Mouse (Mus musculus): ENCODE measurements around the gene Tdrd5.
A peak's percentile ranks its signal among the peaks of the same experiment; 100 is the strongest.
"Not testable (repeated sequence)": the region's sequence is repeated elsewhere in the genome, so short reads cannot be mapped to it uniquely, and the experiment has no call there.

The Tdrd5 gene

GRCm38 (mm10) chr1:156254866-156255265 is 48.6 kb downstream of the Tdrd5 start:
- no peak for DNase-seq (ENCODE audit: low spot score)

DNA sequence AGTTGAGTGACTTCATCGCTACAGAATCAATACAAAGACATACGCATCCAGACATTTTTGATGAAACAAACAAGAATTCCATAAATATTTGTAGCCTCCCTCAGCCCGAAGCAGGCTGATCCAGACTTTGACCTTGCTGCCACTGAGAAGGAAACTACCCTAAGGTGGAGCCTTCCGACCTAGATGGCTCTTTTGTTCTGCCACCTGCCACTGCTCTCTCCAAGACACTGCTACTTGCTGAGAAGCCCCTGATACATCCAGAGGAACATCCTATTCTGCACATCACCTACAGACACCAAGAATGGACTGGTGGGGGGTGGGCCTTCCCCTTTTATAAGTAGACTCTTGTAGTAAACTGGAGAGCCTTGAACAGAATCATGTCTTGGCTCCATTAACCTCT is 52.4 kb downstream of the Tdrd5 start:
- DNase-seq (ENCODE audit: low spot score) = not testable (repeated sequence)

DNA sequence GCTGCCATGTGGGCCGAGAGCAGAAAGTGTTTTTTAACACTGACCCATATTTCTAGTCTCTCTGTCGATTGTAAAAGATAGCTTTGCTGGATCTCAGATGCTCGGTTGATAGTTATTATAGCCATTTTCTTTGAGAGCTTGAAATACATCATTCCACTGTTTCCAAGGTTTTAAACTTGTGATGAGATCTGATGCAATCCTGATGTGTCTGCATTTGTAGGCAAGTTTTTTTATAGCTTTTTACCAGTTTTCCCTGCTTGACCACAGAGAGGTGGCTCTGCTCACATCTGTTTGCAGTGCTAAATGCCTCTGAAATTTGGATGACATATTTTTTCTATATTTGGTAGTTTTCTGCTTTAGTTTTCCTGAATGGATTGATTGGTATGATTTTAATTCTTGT is 55.6 kb downstream of the Tdrd5 start:
- no peak for DNase-seq (ENCODE audit: low spot score)

DNA sequence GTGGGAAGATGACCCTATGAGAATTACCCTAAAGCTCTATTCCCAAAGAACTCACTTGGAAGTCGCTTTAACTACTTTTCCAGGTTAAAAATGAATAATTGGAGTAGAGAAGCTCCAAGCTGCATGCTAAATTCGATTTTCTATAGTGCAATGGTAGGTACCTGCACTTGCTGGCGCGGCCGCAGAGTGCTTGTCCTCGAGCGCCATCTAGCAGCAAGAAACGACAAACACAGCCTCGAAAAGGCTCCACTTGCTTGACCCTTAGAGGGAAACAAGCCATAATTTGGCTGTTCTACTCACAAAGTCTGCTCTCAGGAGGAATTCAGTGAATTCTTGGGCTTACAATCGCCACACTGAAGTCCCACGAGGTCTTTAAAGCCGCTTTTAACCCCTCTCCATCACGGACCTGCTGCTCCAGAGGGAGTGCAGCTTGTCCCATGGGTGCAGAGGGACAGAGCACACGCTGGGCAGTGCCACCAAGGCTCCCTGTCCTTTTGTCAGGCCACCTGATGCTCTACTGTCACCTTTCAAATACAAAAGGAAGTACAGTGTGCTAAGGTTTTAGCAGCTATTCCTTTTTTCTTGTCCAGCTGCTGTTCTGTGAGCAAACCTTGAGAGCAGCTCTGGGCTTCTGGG is 61.6 kb downstream of the Tdrd5 start:
- DNase-seq (ENCODE audit: low spot score) = peak; percentile 44

DNA sequence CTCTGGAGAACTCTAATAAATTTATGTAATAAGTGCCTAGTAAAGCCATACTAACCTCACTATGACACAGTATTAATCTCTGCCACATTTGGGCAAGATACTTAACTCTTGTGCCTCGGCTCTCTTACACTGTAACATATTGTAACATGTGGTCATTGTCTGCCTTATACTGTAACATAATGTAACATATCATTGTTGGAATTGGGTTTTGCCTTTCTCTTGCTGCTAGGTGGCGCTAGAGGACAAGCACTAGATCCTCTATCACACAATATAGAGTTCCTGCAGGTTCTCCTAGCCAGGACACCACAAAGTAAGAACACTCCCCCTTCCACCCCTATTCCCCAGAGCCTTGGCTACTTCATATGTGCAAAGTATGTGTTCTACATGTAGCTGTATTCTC is 62.4 kb downstream of the Tdrd5 start:
- no peak for DNase-seq (ENCODE audit: low spot score)

DNA sequence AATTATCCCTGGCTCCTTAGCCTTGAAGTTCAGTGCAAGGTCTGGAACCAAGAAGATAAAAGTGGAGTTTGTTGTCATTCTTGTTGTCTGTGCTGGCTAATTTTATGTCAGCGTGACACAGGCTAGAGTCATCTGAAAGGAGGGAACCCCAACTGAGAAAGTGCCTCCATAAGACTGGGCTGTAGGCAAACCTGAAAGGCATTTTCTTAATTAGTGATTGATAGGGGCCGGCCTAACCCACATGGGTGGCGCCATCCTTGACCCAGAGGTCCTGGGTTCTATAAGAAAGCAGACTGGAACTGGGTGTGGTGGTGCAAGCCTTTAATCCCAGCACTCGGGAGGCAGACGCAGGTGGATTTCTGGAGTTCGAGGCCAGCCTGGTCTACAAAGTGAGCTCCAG is 72.3 kb downstream of the Tdrd5 start:
- no peak for DNase-seq (ENCODE audit: low spot score)

DNA sequence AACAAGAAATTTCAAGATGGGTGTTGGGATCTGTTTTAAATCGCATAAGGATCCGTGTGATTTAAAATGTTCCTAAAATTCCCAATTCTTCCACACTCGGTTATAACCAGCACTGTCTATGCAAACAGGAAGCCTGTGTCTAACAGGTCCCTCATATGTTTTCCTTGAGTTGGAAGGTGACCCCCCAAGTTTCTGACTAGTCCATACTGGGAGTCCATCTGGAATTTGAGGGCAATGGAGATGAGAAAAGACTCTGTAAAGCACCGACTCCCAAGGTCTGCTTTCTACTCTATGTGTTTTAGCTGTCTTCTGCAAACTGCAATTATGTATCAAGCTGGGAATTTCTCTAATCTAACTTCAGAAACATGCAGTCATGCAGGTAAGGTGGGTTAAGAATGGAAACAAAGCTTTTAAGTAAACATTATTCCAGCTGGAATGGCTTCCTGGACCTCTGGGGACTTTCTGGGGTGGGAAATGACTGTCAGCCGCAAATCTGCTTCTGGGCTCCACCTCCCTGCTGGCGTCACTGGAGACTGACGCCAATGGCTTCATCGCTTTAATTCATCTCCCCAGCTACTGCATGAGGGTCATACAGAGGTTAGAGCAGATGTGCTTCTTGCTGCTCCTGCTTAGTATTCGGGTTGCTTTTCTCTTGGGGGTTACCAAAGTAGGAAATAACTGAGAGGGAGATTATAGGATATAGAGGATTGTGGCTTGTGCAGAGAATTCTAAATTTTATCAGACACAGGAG is 73.0 kb downstream of the Tdrd5 start:
- no peak for DNase-seq (ENCODE audit: low spot score)

- peak; percentile 67 for DNase-seq (ENCODE audit: low spot score)
Measured at GRCm38 (mm10) chr1:156229448-156229847, 74.0 kb downstream of the Tdrd5 start.

DNA sequence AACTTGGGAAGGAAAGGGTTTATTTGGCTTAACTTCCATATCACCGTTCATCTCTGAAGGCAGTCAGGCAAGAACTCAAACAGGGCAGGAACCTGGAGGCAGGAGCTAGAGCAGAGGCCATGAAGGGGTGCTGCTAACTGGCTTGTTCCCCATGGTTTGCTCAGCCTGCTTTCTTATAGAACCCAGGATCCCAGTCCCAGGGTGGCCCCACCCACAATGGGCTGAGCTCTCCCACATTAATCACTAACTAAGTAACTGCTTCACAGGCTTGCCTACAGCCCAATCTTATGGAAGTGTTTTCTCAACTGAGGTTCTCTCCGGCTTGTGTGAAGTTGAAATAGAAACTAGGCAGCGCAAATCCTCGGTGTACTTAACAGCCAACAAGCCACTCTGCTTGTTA is 74.7 kb downstream of the Tdrd5 start:
- DNase-seq (ENCODE audit: low spot score) = no peak

GRCm38 (mm10) chr1:156226903-156227302 is 76.6 kb downstream of the Tdrd5 start:
- DNase-seq (ENCODE audit: low spot score) = no peak

GRCm38 (mm10) chr1:156222205-156223000 is 81.1 kb downstream of the Tdrd5 start:
- DNase-seq (ENCODE audit: low spot score) = peak; percentile 88

DNA sequence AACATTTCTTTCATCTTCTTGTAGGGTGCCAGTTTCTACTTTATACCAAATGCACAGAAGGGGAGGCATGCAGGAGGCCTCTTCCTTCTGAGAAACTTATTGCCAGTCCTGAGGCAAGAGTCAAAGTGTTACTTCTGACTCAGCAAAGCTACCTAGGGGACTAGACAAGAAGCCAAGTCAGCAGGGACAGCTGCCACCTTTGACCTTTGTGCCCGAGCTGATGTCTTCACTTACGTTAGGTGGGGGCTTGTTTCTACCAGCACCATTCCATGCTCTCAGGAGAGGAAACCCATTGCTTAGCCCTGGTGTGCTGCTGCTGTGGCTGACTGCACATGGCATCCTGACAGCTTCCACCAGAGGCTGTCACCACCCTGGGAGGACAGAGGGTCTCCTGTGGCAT is 82.1 kb downstream of the Tdrd5 start:
- peak; percentile 81 for DNase-seq (ENCODE audit: low spot score)

DNA sequence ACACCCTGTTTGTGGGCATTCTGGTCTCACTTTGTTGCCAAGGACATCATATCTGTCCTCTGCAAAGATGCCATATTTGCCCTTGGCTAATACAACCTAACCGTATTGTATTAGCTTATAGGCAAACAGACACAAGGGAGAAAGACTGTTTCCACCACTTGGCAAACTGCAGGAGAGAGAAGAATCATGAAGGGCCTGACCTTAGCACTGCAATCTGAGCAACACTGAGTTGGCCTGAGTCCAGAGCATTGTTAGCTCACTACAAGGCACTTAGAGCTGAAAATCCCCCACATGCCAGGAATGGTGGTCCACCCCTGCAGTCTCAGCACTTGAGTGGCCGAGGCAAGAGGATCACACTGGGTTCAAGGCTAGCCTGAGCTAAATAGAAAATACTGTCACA is 84.9 kb downstream of the Tdrd5 start:
- DNase-seq (ENCODE audit: low spot score) = no peak

- DNase-seq (ENCODE audit: low spot score) = no peak
Measured at GRCm38 (mm10) chr1:156217941-156218340, 85.5 kb downstream of the Tdrd5 start.

GRCm38 (mm10) chr1:156217393-156217792 is 86.1 kb downstream of the Tdrd5 start:
- DNase-seq (ENCODE audit: low spot score) = peak; percentile 80

DNA sequence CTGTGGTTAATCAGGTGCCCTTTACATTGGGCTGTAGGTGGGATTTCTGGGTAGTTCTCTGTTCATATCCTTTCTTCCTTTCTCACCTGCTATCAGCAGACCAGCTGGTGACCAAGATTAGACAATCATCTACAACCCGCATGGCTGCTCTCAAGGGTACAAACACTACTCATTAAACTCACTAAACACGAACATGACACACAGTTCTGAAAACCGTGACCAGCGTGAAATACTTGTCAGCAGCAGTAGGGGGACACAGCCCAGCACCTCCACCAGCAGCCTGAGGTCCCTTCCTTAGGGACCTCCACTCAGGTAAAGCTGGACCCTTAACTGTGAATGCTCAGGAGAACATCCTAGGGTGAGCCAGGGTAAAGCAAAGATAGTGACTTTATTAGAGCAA is 87.2 kb downstream of the Tdrd5 start:
- DNase-seq (ENCODE audit: low spot score) = peak; percentile 24

- no peak for DNase-seq (ENCODE audit: low spot score)
Measured at GRCm38 (mm10) chr1:156214651-156215050, 88.8 kb downstream of the Tdrd5 start.

GRCm38 (mm10) chr1:156212923-156213322 is 90.5 kb downstream of the Tdrd5 start:
- DNase-seq (ENCODE audit: low spot score) = no peak

DNA sequence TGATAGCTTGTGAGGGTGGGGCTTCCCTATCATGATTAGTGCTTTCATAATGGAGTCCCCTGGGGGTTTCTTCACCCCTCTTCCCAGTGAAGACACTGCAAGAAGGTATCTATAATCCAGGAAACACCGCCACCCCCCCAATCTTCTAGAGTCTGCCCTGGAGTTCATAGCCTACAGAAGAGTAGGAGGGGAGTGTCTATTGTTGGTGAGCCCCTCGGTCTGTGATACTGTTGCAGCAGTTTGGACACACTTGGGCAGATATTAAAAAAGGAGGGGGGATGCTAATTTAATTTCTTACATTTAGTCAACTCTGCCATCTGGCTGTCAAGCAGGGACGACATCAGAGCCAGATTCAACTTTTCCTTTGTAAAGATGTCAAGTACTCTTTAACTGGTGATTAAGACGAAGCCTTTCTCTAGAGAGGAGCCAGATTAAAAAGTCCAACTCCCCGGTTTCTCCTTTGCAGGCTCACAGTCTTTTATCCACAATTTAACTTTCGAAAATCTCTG is 91.6 kb downstream of the Tdrd5 start:
- no peak for DNase-seq (ENCODE audit: low spot score)
